In the genomic region with DNA sequence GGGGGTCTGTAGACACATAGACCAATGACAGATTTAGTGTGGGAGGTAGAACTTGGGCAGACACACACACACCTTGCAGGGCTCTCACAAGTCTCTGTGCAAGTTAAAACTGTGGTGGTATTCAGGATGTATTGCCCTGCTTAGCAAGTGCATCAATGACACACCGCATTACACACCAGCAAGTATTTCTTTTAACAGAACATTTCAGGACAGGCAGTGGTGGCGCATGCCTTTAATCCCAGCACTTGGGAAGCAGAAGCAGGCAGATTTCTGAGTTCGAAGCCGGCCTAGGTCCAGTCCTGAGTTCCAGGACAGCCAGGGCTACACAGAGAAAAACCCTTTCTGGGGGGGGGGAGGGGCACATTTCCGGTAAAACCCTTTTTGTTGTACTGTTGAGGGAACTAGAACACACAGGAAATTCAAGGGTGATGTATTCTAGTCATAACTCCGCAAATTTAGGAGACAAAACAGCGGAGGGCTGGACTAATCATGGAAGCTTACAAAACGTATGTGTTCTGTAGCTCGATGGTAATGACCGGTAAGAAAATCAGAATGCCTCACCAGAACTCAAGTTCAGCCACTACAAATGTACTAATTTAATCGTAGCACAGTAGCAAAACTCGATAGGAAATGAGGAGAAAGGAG, we compare ENCODE assay signal across 8 mouse cellular contexts. TPM values are rescaled to one million over a fixed set of nuclear protein-coding genes. Genes with fewer than 3 reads are reported as not detected.
DNase-seq lines count a peak whose midpoint lies in the region; ATAC-seq and TF ChIP-seq lines count a peak whose summit lies in the region.

No protein-coding gene starts in this region.

- peak overlapping the region; percentile 68; the same call in 1 of the 2 replicates for H3K9ac ChIP-seq in heart, adult 2 months (ENCODE audit: low read depth, low read length)
- peak overlapping the region; percentile 67 for H3K9ac ChIP-seq in forebrain, embryonic 12.5 days
- H3K9ac ChIP-seq in liver, embryonic 13.5 days = peak overlapping the region; percentile 72

- peaks cover 6% of the 10 kb centered on the region; the same call in 1 of the 2 replicates for H3K9me3 ChIP-seq in forebrain, embryonic 12.5 days
- no peaks in the 10 kb centered on the region; the same call in 1 of the 2 replicates for H3K9me3 ChIP-seq in liver, embryonic 13.5 days (replicated peaks)

- WGBS in heart, adult 2 months = 62% methylated on average over 12 of the region's 12 CpGs
- WGBS in forebrain, embryonic 12.5 days = 80% methylated on average over 12 of the region's 12 CpGs
- 65% methylated on average over 12 of the region's 12 CpGs for WGBS in liver, embryonic 13.5 days (ENCODE audit: insufficient replicate concordance)

- DNase-seq in heart, adult 2 months = no peak
- no peak for DNase-seq in heart, postnatal 14 days
- peak; percentile 38 for DNase-seq in A20 (ENCODE audit: low read depth, low spot score)
- DNase-seq in liver, embryonic 13.5 days = no peak
- no peak for DNase-seq in adipocyte (ENCODE audit: low spot score)
- DNase-seq in left cerebral cortex, adult 8-10 months (ENCODE audit: low spot score in 2 of 2) = no peak
- no peak for DNase-seq in gastrocnemius, adult 8-10 months (ENCODE audit: low spot score in 2 of 2)

- intact Hi-C loops in heart, adult 2 months (cut with DNase I) = loop anchor here (5.0 kb wide), 1 partner anchor 197 kb away; a partner anchor contains a TSS
- intact Hi-C loops in heart, postnatal 14 days (cut with DNase I) = loop anchor here (5.0 kb wide), 1 partner anchor 57 kb away; no protein-coding TSS in a partner anchor

- H3K4me1 ChIP-seq in heart, adult 2 months (ENCODE audit: control insufficient read depth, insufficient read depth, low read length) = peaks cover 2% of the 10 kb centered on the region
- H3K4me1 ChIP-seq in forebrain, embryonic 12.5 days = peaks cover 19% of the 10 kb centered on the region
- H3K4me1 ChIP-seq in liver, embryonic 13.5 days (replicated peaks) = peaks cover 32% of the 10 kb centered on the region

- no peak for TF ChIP-seq POLR2A in heart, adult 2 months (IDR thresholded peaks at IDR 0.05; ENCODE audit: insufficient read depth, low read depth, low read length)

- H3K36me3 ChIP-seq in heart, adult 2 months (ENCODE audit: control insufficient read depth, insufficient read depth, low read length) = peaks cover 12% of the 10 kb centered on the region
- H3K36me3 ChIP-seq in forebrain, embryonic 12.5 days (replicated peaks) = peaks cover 14% of the 10 kb centered on the region
- H3K36me3 ChIP-seq in liver, embryonic 13.5 days = peaks cover 26% of the 10 kb centered on the region

- H3K79me2 ChIP-seq in heart, adult 2 months (replicated peaks; ENCODE audit: control insufficient read depth, insufficient read depth, low read length) = peaks cover 2% of the 10 kb centered on the region

- no peak for TF ChIP-seq EP300 in heart, adult 2 months (IDR thresholded peaks at IDR 0.05; ENCODE audit: insufficient read depth, low read depth, low read length)

- peak overlapping the region; percentile 86 for H3K27ac ChIP-seq in heart, adult 2 months
- peak overlapping the region; percentile 92 for H3K27ac ChIP-seq in forebrain, embryonic 12.5 days
- peak overlapping the region; percentile 91 for H3K27ac ChIP-seq in liver, embryonic 13.5 days

- peak overlapping the region; percentile 76 for H3K4me3 ChIP-seq in heart, adult 2 months
- peak overlapping the region; percentile 67 for H3K4me3 ChIP-seq in forebrain, embryonic 12.5 days (replicated peaks)
- peak overlapping the region; percentile 76 for H3K4me3 ChIP-seq in liver, embryonic 13.5 days (replicated peaks)

- H3K4me2 ChIP-seq in forebrain, embryonic 12.5 days = peak overlapping the region; percentile 69
- peak overlapping the region; percentile 83 for H3K4me2 ChIP-seq in liver, embryonic 13.5 days

- no peak for ATAC-seq in forebrain, embryonic 12.5 days (ENCODE audit: low FRiP score)
- ATAC-seq in liver, embryonic 13.5 days (ENCODE audit: low read depth) = no peak

- no peaks in the 10 kb centered on the region for H3K27me3 ChIP-seq in heart, adult 2 months (ENCODE audit: control insufficient read depth, insufficient read depth, low read length)
- H3K27me3 ChIP-seq in forebrain, embryonic 12.5 days = no peaks in the 10 kb centered on the region
- no peaks in the 10 kb centered on the region for H3K27me3 ChIP-seq in liver, embryonic 13.5 days

- no peak for TF ChIP-seq CTCF in heart, adult 2 months (IDR thresholded peaks at IDR 0.05)

RNA-seq across cellular contexts. Expression of a gene that starts 1.0 kb away (rescaled TPM):
- total RNA-seq in heart, adult 2 months (2021) = 100 to 1,000 TPM; 106 to 122 TPM
- polyA plus RNA-seq in heart, adult 2 months (2012; rRNA removed) = 67.8 and 96.1 TPM in 2 replicates
- total RNA-seq in heart, postnatal 14 days (2021) = 100 to 1,000 TPM; 120 to 130 TPM
- polyA plus RNA-seq in forebrain, embryonic 12.5 days (2016; fragmentation: Nextera tagmentation; extraction: Ambion mirVana) = 559 and 579 TPM in 2 replicates
- 336 and 337 TPM in 2 replicates for polyA plus RNA-seq in liver, embryonic 13.5 days (2015; fragmentation: Nextera tagmentation; extraction: Ambion mirVana)
- total RNA-seq in left cerebral cortex, adult 8-10 months (2022) = 100 to 1,000 TPM; 125 to 142 (median 132) TPM
- 100 to 1,000 TPM in 3 of 4 experiments, 10 to 100 TPM in 1; 90.3 to 113 (median 101) TPM for total RNA-seq in gastrocnemius, adult 8-10 months (2022)

RNA-seq across cellular contexts. Expression of a gene that starts 57.0 kb away (rescaled TPM):
- not detected for total RNA-seq in heart, adult 2 months (2021)
- not detected in 2 replicates for polyA plus RNA-seq in heart, adult 2 months (2012; rRNA removed)
- not detected for total RNA-seq in heart, postnatal 14 days (2021)
- 1.7 and 2.4 TPM in 2 replicates for polyA plus RNA-seq in forebrain, embryonic 12.5 days (2016; fragmentation: Nextera tagmentation; extraction: Ambion mirVana)
- polyA plus RNA-seq in liver, embryonic 13.5 days (2015; fragmentation: Nextera tagmentation; extraction: Ambion mirVana) = 0.92 and 0.95 TPM in 2 replicates
- not detected for total RNA-seq in left cerebral cortex, adult 8-10 months (2022)
- total RNA-seq in gastrocnemius, adult 8-10 months (2022) = not detected
